Mouse (Mus musculus) Muller cell, postnatal 12 days (primary cell): ENCODE data around the gene Cryba1.

Source experiments
- DNase-seq: peaks from one replicate; pipeline ENCODE4 v3.0.0-alpha.2; 2015; ENCODE audit errors: inconsistent ontology term

Gene Cryba1

DNA sequence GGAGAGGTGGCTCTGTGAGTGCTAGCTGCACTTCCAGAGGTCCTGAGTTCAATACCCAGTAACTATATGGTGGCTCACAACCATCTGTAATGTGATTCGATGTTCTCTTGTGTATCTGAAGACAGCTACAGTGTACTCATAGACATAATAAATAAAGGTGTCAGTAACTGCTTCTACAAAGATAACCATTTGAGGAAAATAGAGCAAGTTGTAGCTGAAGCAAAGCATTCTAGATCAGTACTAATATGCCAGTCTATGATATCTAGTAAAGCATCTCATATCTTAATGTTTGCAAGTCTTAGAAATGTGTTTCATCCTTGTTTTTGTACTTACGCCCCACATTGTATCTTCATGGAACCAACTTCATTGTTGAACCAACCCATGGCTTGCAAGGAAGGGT, 6.0 kb downstream of the Cryba1 start:
- DNase-seq: no peak

DNA sequence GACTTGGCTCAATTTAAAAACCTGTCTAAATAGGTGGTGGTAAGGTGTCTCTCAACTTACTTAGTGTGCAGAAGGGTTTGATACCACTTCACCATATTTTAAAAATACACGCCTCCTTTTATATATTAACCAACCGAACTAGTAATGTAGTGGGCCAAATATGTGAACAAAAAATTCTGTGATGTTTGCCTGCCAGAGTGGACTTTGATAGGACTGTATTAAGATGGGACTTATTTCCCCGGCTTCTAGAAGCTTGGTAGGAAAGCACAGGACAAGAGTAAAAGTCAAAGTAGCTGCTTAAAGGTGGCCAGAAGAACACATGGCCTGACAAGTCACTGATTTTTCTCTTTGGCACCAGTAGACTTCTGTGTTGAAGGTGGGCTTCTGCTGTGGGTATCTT, 11.3 kb downstream of the Cryba1 start:
- no peak for DNase-seq

- DNase-seq: no peak
Observed at GRCm38 (mm10) chr11:77709039-77709438, 16.0 kb downstream of the Cryba1 start.

DNA sequence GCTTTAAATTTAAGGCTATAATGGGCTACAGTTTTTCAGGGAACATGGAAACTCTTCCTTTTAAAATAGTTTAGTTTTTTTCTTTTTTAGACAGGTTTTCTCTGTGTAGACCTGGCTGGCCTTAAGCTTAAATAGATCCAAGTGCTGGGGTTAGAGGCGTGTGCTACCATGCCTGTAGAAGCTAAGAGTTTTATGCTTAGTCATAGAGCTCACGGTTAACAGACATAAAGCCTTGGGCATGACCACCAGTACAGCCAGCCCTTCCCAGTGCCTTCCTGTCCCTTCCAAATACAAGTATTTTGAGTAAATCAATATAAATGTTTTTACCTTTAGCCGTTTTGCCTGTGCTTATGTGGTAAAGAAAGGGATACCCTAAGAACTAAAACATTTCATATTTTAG, 19.2 kb downstream of the Cryba1 start:
- no peak for DNase-seq

GRCm38 (mm10) chr11:77697232-77697631, 27.9 kb downstream of the Cryba1 start:
- DNase-seq: no peak

DNA sequence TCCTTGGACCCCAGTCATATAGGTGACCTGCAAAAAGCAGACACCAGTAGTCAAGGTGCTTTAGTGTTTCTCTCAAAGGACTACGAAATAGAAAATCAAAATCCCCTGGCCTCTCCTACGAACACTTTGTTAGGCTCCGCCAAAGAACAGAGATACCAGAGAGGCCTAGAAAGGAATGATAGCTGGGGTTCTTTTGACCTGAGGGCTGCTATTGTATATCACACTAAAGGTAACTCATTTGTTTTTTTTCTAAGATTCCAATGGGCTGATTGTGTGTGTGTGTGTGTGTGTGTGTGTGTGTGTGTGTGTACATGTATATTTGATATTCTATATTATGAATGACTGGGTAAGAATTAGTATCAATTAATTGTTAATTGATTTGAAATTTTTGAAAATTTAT, 32.1 kb downstream of the Cryba1 start:
- DNase-seq: no peak

DNA sequence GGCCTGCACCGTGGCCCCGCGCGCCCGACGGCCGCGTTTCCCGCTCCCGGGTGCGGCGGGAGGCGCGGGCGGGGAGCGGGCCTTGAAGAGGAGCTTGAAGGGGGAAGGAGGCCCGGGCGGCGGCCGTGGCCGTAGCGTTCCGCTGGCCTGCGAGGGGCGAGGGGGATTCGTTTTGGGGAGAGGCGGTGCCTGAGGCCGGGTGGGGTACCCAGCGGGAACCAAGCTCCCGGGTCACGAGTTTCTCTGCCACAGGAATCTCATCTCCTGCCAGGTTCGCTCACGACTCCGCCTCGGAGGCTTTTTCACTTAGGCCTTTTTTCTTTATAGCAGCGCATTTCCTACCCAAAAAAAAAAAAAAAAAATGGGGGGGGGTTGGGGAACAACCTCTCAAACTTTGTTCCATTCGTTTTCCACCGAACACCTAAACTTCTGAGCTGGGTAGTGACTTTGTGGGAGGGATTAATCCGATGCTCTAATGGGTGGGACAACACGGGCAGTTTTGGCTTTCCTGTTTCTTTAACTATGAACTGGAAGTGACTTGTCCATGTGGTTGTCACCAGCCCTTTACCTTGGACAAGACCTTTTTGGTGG, 37.4 kb downstream of the Cryba1 start:
- DNase-seq: peak; percentile 69

- peak; percentile 69 for DNase-seq
Observed at GRCm38 (mm10) chr11:77686841-77687540, 38.1 kb downstream of the Cryba1 start.

DNA sequence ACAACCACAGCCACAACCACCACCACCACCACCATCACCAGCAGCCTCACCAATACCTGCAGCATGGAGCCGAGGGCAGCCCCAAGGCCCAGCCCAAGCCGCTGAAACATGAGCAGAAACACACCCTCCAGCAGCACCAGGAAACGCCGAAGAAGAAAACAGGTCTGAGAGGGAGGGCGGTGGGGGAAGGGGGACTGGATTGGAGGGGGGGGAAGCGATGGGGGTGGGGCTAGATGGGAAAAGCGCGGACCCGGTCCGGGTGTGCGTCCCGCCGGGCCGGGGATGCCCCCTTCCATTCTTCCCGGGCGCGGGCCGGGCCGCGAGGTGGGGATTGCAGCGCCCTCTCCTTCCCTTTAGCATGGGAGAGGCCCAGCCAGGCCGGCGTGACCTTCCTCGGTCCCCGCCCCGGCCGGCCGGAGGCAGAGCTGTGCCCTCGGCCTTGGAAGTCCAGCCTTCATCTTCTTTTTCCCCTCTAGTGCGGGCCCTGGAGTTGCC, 38.7 kb downstream of the Cryba1 start:
- peak; percentile 61 for DNase-seq

DNA sequence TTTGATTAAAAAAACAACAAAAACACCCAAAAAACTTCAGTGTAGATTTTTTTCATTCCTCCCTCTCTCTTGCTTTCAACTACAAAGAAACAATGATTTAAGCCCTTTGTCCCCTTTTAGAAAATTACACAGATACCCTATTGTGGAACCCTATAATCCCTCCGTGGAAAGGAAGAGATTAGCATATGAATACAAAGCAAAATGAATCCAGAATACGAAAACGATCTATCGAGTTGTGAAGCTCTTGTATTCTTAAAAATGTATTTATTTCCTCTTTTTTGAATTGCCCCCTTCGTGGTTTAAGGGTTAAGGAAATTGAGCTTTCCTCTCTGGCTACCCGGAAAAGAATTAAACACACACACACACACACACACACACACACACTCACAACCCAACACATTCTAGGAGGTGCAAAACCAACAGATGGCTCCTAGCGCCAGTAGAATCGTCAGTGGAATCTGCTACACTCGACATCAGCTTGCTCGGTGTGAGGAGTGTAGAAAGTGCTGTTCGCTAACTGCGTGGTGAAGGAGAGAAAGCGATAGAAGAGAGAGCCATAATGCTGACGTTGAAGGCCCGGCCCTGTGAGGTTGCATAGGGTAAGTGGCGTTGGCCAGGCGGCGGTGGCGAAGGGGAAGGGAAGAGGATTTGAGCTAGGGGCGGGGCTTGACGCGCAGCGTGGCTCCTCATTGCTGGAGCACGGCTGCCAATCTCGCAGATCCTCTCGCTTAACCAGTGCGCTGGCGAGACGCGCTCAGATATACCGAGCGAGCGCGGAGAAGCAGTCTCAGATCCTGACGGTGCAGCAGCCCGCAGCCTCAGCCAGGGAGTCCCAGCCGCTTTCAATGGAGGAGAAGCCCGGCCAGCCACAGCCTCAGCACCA, 39.5 kb downstream of the Cryba1 start, which contains the start of gene Nufip2:
Gene Nufip2 (plus strand): TSS at position 773 of the 883 bp plus-strand sequence.
- peak; percentile 99 for DNase-seq

- no peak for DNase-seq
Observed at GRCm38 (mm10) chr11:77684896-77685295, 40.2 kb downstream of the Cryba1 start.

- DNase-seq: no peak
Observed at GRCm38 (mm10) chr11:77680018-77680417, 45.1 kb downstream of the Cryba1 start.

- DNase-seq: no peak
Observed at GRCm38 (mm10) chr11:77673428-77673991, 51.6 kb downstream of the Cryba1 start.

GRCm38 (mm10) chr11:77672746-77673145, 52.3 kb downstream of the Cryba1 start:
- no peak for DNase-seq
